Mouse (Mus musculus): ENCODE data around the gene Prickle2. TPM values are rescaled to one million over a fixed set of nuclear protein-coding genes. Genes with fewer than 3 reads are reported as not detected.

Prickle2 gene
- total and polyA plus RNA-seq, 2 experiments from 2014 or later = 10.9 to 27.4 TPM

DNA sequence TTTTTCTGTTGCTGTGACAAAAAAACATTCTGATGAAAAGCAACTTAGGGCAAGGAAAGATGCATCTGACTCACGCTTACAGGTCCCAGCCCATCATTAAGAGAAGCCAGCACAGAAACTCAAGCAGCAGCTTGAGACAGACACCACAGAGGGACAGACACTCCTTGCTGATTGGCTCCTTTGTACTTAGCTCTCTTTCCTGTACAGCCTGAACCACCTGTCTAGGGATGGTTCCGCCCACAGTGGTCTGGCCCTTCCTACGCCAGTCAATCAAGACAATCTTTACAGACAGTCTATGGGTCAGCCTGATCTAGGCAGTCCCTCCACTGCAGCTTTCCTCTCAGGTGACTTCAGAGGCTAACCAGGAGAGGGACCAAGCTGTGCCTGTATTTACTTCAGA, 42.1 kb downstream of the Prickle2 start:
- 0 out of 2 replicates have a peak overlapping the region, but pooled peaks have one; percentile 47 for H3K27ac ChIP-seq (ENCODE audit: low read depth, low read length)
- no peak overlapping the region for H3K4me2 ChIP-seq (ENCODE audit: low read depth, low read length, poor library complexity, severe bottlenecking)
- H3K9ac ChIP-seq (replicated peaks; ENCODE audit: low read length, poor library complexity, severe bottlenecking) = no peak overlapping the region
- no peak overlapping the region for H3K4me3 ChIP-seq (ENCODE audit: low read depth, low read length)
- DNase-seq (ENCODE audit: low spot score) (no peak), ATAC-seq (ENCODE audit: low FRiP score) (no peak)
- H3K4me1 ChIP-seq (ENCODE audit: insufficient read depth, low read length) = peaks cover 12% of the 10 kb centered on the region
- H3K36me3 ChIP-seq (ENCODE audit: insufficient read depth, low read length) = no peaks in the 10 kb centered on the region
- whole genome bisulfite sequencing = 84% methylated on average over 3 of the region's 3 CpGs
- no peaks in the 10 kb centered on the region for H3K9me3 ChIP-seq (ENCODE audit: low read length)
- H3K27me3 ChIP-seq (ENCODE audit: insufficient read depth, low read length) = no peaks in the 10 kb centered on the region
- no peak for TF ChIP-seq CTCF (IDR thresholded peaks at IDR 0.05)

DNA sequence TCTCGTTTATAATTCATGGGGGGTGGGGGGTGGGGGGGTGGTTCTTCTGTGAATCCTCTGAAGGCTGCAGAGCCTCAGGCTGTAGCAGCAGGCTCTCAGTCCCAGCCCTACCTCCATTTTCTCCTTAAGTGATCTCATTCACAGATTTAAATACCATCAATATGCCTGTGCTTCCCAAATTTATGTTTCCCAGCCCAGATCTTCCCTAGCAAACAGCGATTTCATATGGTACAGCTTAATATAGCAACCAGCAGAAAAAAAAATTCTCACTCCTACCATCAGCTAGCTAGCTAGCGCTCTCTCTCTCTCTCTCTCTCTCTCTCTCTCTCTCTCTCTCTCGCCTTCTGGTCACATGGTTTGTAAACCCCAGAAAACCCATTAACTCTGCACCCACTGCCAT, 42.5 kb downstream of the Prickle2 start:
- H3K27ac ChIP-seq (ENCODE audit: low read depth, low read length) = peak overlapping the region; percentile 47; the same call in 1 of the 2 replicates
- no peak for ATAC-seq (ENCODE audit: low FRiP score)

DNA sequence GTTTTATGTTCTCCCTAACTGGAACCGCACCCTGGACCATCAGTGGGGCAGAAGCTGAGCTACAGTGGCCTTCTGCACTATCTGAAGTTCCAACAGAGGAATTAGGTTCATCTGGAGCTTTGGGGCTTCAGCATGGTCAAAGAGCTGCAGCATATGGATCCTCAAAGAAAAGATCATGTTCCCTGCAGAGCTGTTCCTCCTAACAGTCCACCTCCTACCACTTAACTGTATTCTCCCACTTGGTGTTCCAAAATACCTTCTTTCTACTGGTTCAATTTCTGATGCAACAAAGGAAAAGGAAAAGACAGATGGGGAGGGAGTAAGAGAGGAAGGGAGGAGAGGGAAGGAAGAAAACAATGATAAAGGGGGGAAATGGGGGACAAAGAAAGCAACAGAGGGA, 56.9 kb downstream of the Prickle2 start:
- Histone ChIP-seq H3K27me3 (ENCODE audit: insufficient read depth, low read length) (no peaks in the 10 kb centered on the region), H3K9ac (replicated peaks; ENCODE audit: low read length, poor library complexity, severe bottlenecking) (no peak overlapping the region), H3K36me3 (ENCODE audit: insufficient read depth, low read length) (no peaks in the 10 kb centered on the region), H3K4me1 (ENCODE audit: insufficient read depth, low read length) (no peaks in the 10 kb centered on the region; the same call in 1 of the 2 replicates), H3K9me3 (ENCODE audit: low read length) (no peaks in the 10 kb centered on the region), H3K4me3 (ENCODE audit: low read depth, low read length) (no peak overlapping the region), H3K27ac (ENCODE audit: low read depth, low read length) (no peak overlapping the region), H3K4me2 (ENCODE audit: low read depth, low read length, poor library complexity, severe bottlenecking) (no peak overlapping the region)
- ATAC-seq (ENCODE audit: low FRiP score) = no peak
- no peak for TF ChIP-seq CTCF (IDR thresholded peaks at IDR 0.05)
- DNase-seq (ENCODE audit: low spot score) = no peak
- WGBS = 85% methylated on average over 1 of the region's 1 CpGs

More for the DNA sequence above, 42.5 kb downstream of the Prickle2 start:
- Histone ChIP-seq H3K4me2 (ENCODE audit: low read depth, low read length, poor library complexity, severe bottlenecking) (no peak overlapping the region), H3K9ac (replicated peaks; ENCODE audit: low read length, poor library complexity, severe bottlenecking) (no peak overlapping the region), H3K4me3 (ENCODE audit: low read depth, low read length) (no peak overlapping the region), H3K4me1 (ENCODE audit: insufficient read depth, low read length) (peaks cover 12% of the 10 kb centered on the region), H3K9me3 (ENCODE audit: low read length) (no peaks in the 10 kb centered on the region), H3K27me3 (ENCODE audit: insufficient read depth, low read length) (no peaks in the 10 kb centered on the region), H3K36me3 (ENCODE audit: insufficient read depth, low read length) (no peaks in the 10 kb centered on the region)
- 58% methylated on average over 4 of the region's 4 CpGs for WGBS
- DNase-seq (ENCODE audit: low spot score) = no peak
- TF ChIP-seq CTCF (IDR thresholded peaks at IDR 0.05) = no peak

DNA sequence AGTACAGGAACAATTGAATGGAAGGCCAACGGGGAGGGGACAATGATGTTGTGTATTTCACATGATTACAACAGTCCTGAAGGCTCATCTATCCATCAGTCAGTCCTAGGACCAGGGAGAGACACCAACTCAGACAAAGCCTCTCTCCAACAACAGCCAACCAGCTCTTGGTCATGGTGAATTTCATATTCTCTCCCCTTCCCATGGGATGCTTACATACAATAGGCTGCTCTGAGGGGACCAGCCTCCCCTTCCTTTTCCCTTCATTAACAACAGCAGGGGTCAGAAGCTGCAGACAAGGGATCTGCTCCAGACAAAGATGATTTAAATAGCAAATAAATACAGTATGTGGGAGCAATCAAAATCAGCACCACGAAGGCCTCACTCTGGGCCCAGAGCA, 57.4 kb downstream of the Prickle2 start:
- Histone ChIP-seq H3K36me3 (ENCODE audit: insufficient read depth, low read length) (no peaks in the 10 kb centered on the region), H3K27me3 (ENCODE audit: insufficient read depth, low read length) (no peaks in the 10 kb centered on the region), H3K27ac (ENCODE audit: low read depth, low read length) (no peak overlapping the region), H3K4me1 (ENCODE audit: insufficient read depth, low read length) (no peaks in the 10 kb centered on the region; the same call in 1 of the 2 replicates), H3K4me3 (ENCODE audit: low read depth, low read length) (no peak overlapping the region), H3K9ac (replicated peaks; ENCODE audit: low read length, poor library complexity, severe bottlenecking) (no peak overlapping the region), H3K9me3 (ENCODE audit: low read length) (no peaks in the 10 kb centered on the region), H3K4me2 (ENCODE audit: low read depth, low read length, poor library complexity, severe bottlenecking) (no peak overlapping the region)
- DNase-seq (ENCODE audit: low spot score) (no peak), ATAC-seq (ENCODE audit: low FRiP score) (no peak)
- 12% methylated on average over 2 of the region's 2 CpGs for WGBS
- TF ChIP-seq CTCF (IDR thresholded peaks at IDR 0.05) = no peak

DNA sequence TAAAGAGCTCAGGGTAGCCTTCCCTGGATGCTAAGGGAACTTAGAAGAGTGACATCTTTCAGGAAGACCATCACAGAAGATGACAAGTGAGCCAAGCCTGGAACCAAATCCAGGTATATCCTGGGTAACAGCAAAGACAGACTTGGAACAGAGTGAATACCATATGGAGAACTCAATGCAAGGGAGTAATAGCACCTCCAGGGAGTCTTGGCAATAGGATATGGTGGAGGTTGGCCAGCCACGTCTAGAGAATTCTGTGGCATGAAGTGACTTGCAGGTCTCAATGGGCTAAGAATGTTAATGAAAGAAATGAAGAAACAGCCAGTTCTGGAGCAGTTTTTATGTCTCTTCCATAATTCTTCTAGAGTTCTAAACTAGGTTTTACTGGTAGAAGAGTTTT, 63.0 kb downstream of the Prickle2 start:
- H3K27ac ChIP-seq (ENCODE audit: low read depth, low read length) = no peak overlapping the region
- H3K9me3 ChIP-seq (ENCODE audit: low read length) = no peaks in the 10 kb centered on the region
- TF ChIP-seq CTCF (IDR thresholded peaks at IDR 0.05) = no peak
- ATAC-seq (ENCODE audit: low FRiP score) (no peak), DNase-seq (ENCODE audit: low spot score) (no peak)
- H3K27me3 ChIP-seq (ENCODE audit: insufficient read depth, low read length) = no peaks in the 10 kb centered on the region
- H3K36me3 ChIP-seq (ENCODE audit: insufficient read depth, low read length) = no peaks in the 10 kb centered on the region
- H3K4me2 ChIP-seq (ENCODE audit: low read depth, low read length, poor library complexity, severe bottlenecking) = no peak overlapping the region
- no peak overlapping the region for H3K4me3 ChIP-seq (ENCODE audit: low read depth, low read length)
- WGBS = 93% methylated on average over 1 of the region's 1 CpGs
- no peak overlapping the region for H3K9ac ChIP-seq (replicated peaks; ENCODE audit: low read length, poor library complexity, severe bottlenecking)
- H3K4me1 ChIP-seq (ENCODE audit: insufficient read depth, low read length) = peaks cover 7% of the 10 kb centered on the region; the same call in 1 of the 2 replicates

DNA sequence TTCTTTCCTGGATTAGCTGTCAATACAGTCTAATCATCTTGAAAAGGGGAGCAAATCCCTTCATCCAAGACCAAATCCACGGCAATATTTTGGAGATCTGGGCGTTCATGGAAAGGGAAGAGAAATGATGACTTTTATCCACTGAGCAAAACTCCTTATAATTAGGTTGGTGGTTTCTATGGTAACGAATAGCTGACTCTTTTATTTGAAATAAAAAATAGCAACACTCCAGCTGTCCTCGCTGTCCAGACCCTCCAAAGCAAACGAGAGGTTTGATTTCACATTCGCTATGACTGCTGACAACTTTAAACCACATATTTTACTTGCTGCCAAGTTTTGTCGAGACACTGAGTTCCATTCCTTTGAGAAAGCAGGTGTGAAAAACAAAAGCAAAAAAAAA, 64.0 kb downstream of the Prickle2 start:
- no peak overlapping the region for H3K9ac ChIP-seq (replicated peaks; ENCODE audit: low read length, poor library complexity, severe bottlenecking)
- no peak for ATAC-seq (ENCODE audit: low FRiP score)
- H3K36me3 ChIP-seq (ENCODE audit: insufficient read depth, low read length) = no peaks in the 10 kb centered on the region
- no peak overlapping the region for H3K4me3 ChIP-seq (ENCODE audit: low read depth, low read length)
- H3K27ac ChIP-seq (ENCODE audit: low read depth, low read length) = no peak overlapping the region
- peaks cover 7% of the 10 kb centered on the region; the same call in 1 of the 2 replicates for H3K4me1 ChIP-seq (ENCODE audit: insufficient read depth, low read length)
- H3K9me3 ChIP-seq (ENCODE audit: low read length) = no peaks in the 10 kb centered on the region
- H3K4me2 ChIP-seq (ENCODE audit: low read depth, low read length, poor library complexity, severe bottlenecking) = no peak overlapping the region
- WGBS = 42% methylated on average over 7 of the region's 7 CpGs
- no peak for DNase-seq (ENCODE audit: low spot score)
- TF ChIP-seq CTCF (IDR thresholded peaks at IDR 0.05) = no peak
- no peaks in the 10 kb centered on the region for H3K27me3 ChIP-seq (ENCODE audit: insufficient read depth, low read length)
